Mouse (Mus musculus) MEL (cell line): ENCODE data around the gene Tmem256. TPM values are rescaled to one million over a fixed set of nuclear protein-coding genes. Genes with fewer than 3 reads are reported as not detected.

Experiments used
- DNase-seq: peaks from one replicate; pipeline ENCODE4 v3.0.0; 2011; ENCODE audit warnings: low read depth, low spot score
- H3K27ac ChIP-seq: 2 replicates; pipeline ENCODE4 v1.5.1; 2012; ENCODE audit warnings: low read depth, mild to moderate bottlenecking, control low read depth, low read length, moderate library complexity; ENCODE audit not compliant: control insufficient read depth
- H3K27me3 ChIP-seq, 2 experiments: fragments of 150-350 bp in 1 of 2; sonication (generic) in 1 of 2; 2 replicates each; pipeline ENCODE4 v1.6.1; 2012; ENCODE audit warnings: low read length in 2 of 2, mild to moderate bottlenecking in 2 of 2, improper control_type of control experiment in 1 of 2, moderate library complexity in 1 of 2; ENCODE audit not compliant: insufficient read depth in 2 of 2, control insufficient read depth in 1 of 2
- H3K36me3 ChIP-seq, 2 experiments: 2 replicates each; pipeline ENCODE4 v1.6.1; 2012 to 2014; ENCODE audit warnings: low read length in 2 of 2, improper control_type of control experiment in 1 of 2, inconsistent platforms in 1 of 2, mild to moderate bottlenecking in 1 of 2; ENCODE audit not compliant: insufficient read depth in 2 of 2, control insufficient read depth in 1 of 2
- H3K4me1 ChIP-seq, 2 experiments: fragments of 150-350 bp in 1 of 2; sonication (generic) in 1 of 2; 2 replicates each; pipeline ENCODE4 v1.6.1; 2012; ENCODE audit warnings: low read length in 2 of 2, improper control_type of control experiment in 1 of 2, mild to moderate bottlenecking in 1 of 2; ENCODE audit not compliant: insufficient read depth in 2 of 2, control insufficient read depth in 1 of 2
- H3K4me3 ChIP-seq, 2 experiments: fragments of 150-350 bp in 1 of 2; sonication (generic) in 1 of 2; 2 replicates each; pipeline ENCODE4 v1.5.1; 2012; ENCODE audit warnings: low read depth in 2 of 2, low read length in 2 of 2, mild to moderate bottlenecking in 2 of 2, moderate library complexity in 2 of 2, control low read depth in 1 of 2, improper control_type of control experiment in 1 of 2; ENCODE audit not compliant: control insufficient read depth in 1 of 2, insufficient read depth in 1 of 2
- H3K79me2 ChIP-seq: 2 replicates; pipeline ENCODE4 v1.6.1; 2012; ENCODE audit warnings: mild to moderate bottlenecking, low read length, moderate library complexity; ENCODE audit not compliant: control insufficient read depth, poor library complexity, insufficient read depth
- H3K9ac ChIP-seq: 2 replicates; pipeline ENCODE4 v1.6.1; 2012; ENCODE audit warnings: low read depth, mild to moderate bottlenecking, control low read depth, low read length, moderate library complexity; ENCODE audit not compliant: control insufficient read depth, poor library complexity, severe bottlenecking
- H3K9me3 ChIP-seq: fragments of 150-350 bp; sonication (generic); replicated peaks from 2 replicates; pipeline ENCODE4 v1.6.1; 2012; ENCODE audit warnings: mild to moderate bottlenecking, low read length, improper control_type of control experiment, moderate library complexity; ENCODE audit not compliant: insufficient read depth
- CHD2 ChIP-seq: IDR thresholded peaks from 2 replicates; pipeline ENCODE4 v1.6.1; 2011; ENCODE audit warnings: low read length, improper control_type of control experiment
- ELF1 ChIP-seq: IDR thresholded peaks from 2 replicates; pipeline ENCODE4 v1.6.1; 2014; ENCODE audit warnings: low read depth, mild to moderate bottlenecking, inconsistent platforms, low read length, improper control_type of control experiment, moderate library complexity
- EP300 ChIP-seq, 2 experiments: IDR thresholded peaks; 2 replicates each; pipeline ENCODE4 v1.6.1; 2011; ENCODE audit warnings: improper control_type of control experiment in 2 of 2, low read length in 2 of 2, low read depth in 1 of 2, mild to moderate bottlenecking in 1 of 2
- ETS1 ChIP-seq: IDR thresholded peaks from 2 replicates; pipeline ENCODE4 v1.6.1; 2012; ENCODE audit warnings: low read depth, mild to moderate bottlenecking, inconsistent platforms, low read length, improper control_type of control experiment, moderate library complexity
- JUND ChIP-seq: IDR thresholded peaks from 2 replicates; pipeline ENCODE4 v1.6.1; 2011; ENCODE audit warnings: low read depth, mild to moderate bottlenecking, improper control_type of control experiment, low read length
- MAFK ChIP-seq: IDR thresholded peaks from 2 replicates; pipeline ENCODE4 v1.6.1; 2011; ENCODE audit warnings: low read depth, mild to moderate bottlenecking, low read length, improper control_type of control experiment, borderline replicate concordance
- MAZ ChIP-seq: IDR thresholded peaks from 2 replicates; pipeline ENCODE4 v1.6.1; 2012; ENCODE audit warnings: low read depth, mild to moderate bottlenecking, inconsistent platforms, low read length, improper control_type of control experiment
- MXI1 ChIP-seq: IDR thresholded peaks from 2 replicates; pipeline ENCODE4 v1.6.1; 2011; ENCODE audit warnings: mild to moderate bottlenecking, low read depth, low read length, improper control_type of control experiment
- MYB ChIP-seq: IDR thresholded peaks from 2 replicates; pipeline ENCODE4 v1.6.1; 2011; ENCODE audit warnings: mild to moderate bottlenecking, low read depth, low read length, improper control_type of control experiment
- MYC ChIP-seq: IDR thresholded peaks from 2 replicates; pipeline ENCODE4 v1.6.1; 2011; ENCODE audit warnings: low read depth, mild to moderate bottlenecking, low read length, improper control_type of control experiment, moderate library complexity
- POLR2A ChIP-seq, 2 experiments: IDR thresholded peaks; 2 replicates each; pipeline ENCODE4 v1.6.1; 2011 to 2012; ENCODE audit warnings: low read length in 2 of 2, mild to moderate bottlenecking in 2 of 2, control low read depth in 1 of 2, improper control_type of control experiment in 1 of 2, low read depth in 1 of 2, moderate library complexity in 1 of 2; ENCODE audit not compliant: control insufficient read depth in 1 of 2, insufficient read depth in 1 of 2, poor library complexity in 1 of 2
- RAD21 ChIP-seq: IDR thresholded peaks from 2 replicates; pipeline ENCODE4 v1.6.1; 2011; ENCODE audit warnings: mild to moderate bottlenecking, low read depth, low read length, improper control_type of control experiment
- RCOR1 ChIP-seq: IDR thresholded peaks from 2 replicates; pipeline ENCODE4 v1.6.1; 2012; ENCODE audit warnings: low read depth, mild to moderate bottlenecking, inconsistent platforms, low read length, improper control_type of control experiment
- SIN3A ChIP-seq: IDR thresholded peaks from 2 replicates; pipeline ENCODE4 v1.6.1; 2012; ENCODE audit warnings: low read length, improper control_type of control experiment, inconsistent platforms
- TAL1 ChIP-seq: IDR thresholded peaks from 2 replicates; pipeline ENCODE4 v1.6.1; 2012; ENCODE audit warnings: mild to moderate bottlenecking, inconsistent platforms, low read length, moderate library complexity, mixed read lengths
- TBP ChIP-seq: IDR thresholded peaks from 2 replicates; pipeline ENCODE4 v1.8.0; 2011; ENCODE audit warnings: low read depth, low read length, improper control_type of control experiment
- TCF12 ChIP-seq: IDR thresholded peaks from 2 replicates; pipeline ENCODE4 v1.6.1; 2014; ENCODE audit warnings: low read depth, mild to moderate bottlenecking, inconsistent platforms, low read length, improper control_type of control experiment, moderate library complexity
- USF1 ChIP-seq: IDR thresholded peaks from 2 replicates; pipeline ENCODE4 v1.6.1; 2014; ENCODE audit warnings: low read depth, mild to moderate bottlenecking, inconsistent platforms, low read length, improper control_type of control experiment, moderate library complexity
- ZNF384 ChIP-seq: IDR thresholded peaks from 2 replicates; pipeline ENCODE4 v1.6.1; 2012; ENCODE audit warnings: low read depth, mild to moderate bottlenecking, inconsistent platforms, low read length, improper control_type of control experiment
- polyA plus RNA-seq, 2 experiments: library from polyadenylated mRNA; stranded (reverse) in 1 of 2; unstranded in 1 of 2; fragments of >175 nt in 1 of 2; fragments of >200 nt in 1 of 2; gene quantifications; 2 replicates each; pipeline versions ENCODE4 v1.2.1 to v1.2.4; 2012; ENCODE audit warnings: low replicate concordance in 2 of 2, low read depth in 1 of 2; ENCODE audit not compliant: insufficient read length in 2 of 2, insufficient read depth in 1 of 2, missing spikeins in 1 of 2
- total RNA-seq: library from RNA; depleted of rRNA; stranded (reverse); fragments of 300-350 nt; gene quantifications from 2 replicates; pipeline ENCODE4 v1.2.3, GENCODE M21; 2012

The Tmem256 gene
- total and polyA plus RNA-seq, 3 experiments, result 181 to 190 TPM; not detected in 1

GRCm38 (mm10) chr11:69797924-69798323 lies 40.4 kb upstream of the Tmem256 start:
- no peak for DNase-seq
- H3K4me1 ChIP-seq, result peaks cover 8 to 14% of the 10 kb centered on the region in 2 experiments

DNA sequence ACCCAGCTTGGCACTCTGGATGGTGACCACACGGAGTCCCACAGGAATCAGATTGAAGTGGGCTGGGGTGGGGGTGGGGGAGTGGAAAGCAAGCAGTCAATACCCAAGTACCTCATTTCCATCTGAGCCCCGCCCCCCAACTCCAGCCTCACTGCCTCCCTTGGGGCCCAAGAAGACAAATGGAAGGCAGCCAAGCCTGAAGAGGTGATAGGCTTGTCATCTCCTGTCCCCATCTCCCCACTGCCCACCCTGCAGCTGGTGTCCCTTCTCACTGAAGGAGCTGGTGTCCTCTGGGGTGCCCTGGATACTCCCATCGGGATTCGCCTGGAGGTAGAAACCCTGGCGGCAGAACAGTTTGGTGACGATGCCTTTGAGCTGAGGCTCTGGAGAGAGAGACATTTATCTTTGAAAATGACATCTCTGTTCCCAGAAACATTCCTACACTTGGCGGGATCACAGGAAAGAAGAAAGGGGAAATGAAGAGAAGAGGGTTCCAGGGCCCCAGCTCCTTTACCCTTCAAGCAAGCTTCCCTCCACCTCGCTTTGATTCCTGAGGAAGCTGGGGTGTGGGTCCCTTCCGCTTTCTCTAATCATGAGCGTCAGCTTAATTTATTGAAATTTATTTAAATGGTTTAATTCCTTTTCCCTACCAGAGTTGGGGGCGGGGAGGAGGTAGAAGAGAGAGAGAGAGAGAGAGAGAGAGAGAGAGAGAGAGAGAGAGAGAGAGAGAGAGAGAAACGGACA lies 38.7 kb upstream of the Tmem256 start:
- Histone ChIP-seq H3K9me3 (no peaks in the 10 kb centered on the region), H3K9ac (peak overlapping the region; percentile 77), H3K4me1 (peaks cover 8 to 20% of the 10 kb centered on the region in 2 experiments)
- TF ChIP-seq RAD21 (no peak), TBP (0 out of 2 replicates have a peak, but pooled peaks have one; percentile 24), ELF1 (peak; percentile 66), MYC (no peak), EP300 (IDR thresholded peaks at IDR 0.05; ENCODE audit: low read depth in 1 of 2, low read length in 2 of 2) (peak; percentile 44; a peak in 3 of 4 replicates), JUND (0 out of 2 replicates have a peak, but pooled peaks have one; percentile 83), MAFK (no peak), MAZ (peak; percentile 61; the same call in 1 of the 2 replicates), RCOR1 (no peak), TAL1 (no peak), ETS1 (peak; percentile 57; the same call in 1 of the 2 replicates), SIN3A (peak; percentile 15; the same call in 1 of the 2 replicates), TCF12 (peak; percentile 62), MXI1 (0 out of 2 replicates have a peak, but pooled peaks have one; percentile 50), CHD2 (peak; percentile 51), MYB (no peak), ZNF384 (no peak)
- TF ChIP-seq, all 39 proteins: peak for 10
- H3K27me3 ChIP-seq, result no peaks in the 10 kb centered on the region
- H3K79me2 ChIP-seq, result peaks cover 8% of the 10 kb centered on the region; the same call in 1 of the 2 replicates
- peak overlapping the region; percentile 74 for H3K27ac ChIP-seq
- H3K36me3 ChIP-seq, result peaks cover 0 to 11% of the 10 kb centered on the region in 2 experiments; a peak in 2 of 4 replicates
- H3K4me3 ChIP-seq, result peak overlapping the region; percentile 58 to 89
- peak; percentile 92 for DNase-seq

More at GRCm38 (mm10) chr11:69797924-69798323, 40.4 kb upstream of the Tmem256 start:
- no peak for TF ChIP-seq POLR2A (IDR thresholded peaks at IDR 0.05; ENCODE audit: control insufficient read depth in 1 of 2, insufficient read depth in 1 of 2, low read depth in 1 of 2, low read length in 2 of 2, poor library complexity in 1 of 2)
- no peak for TF ChIP-seq USF1
- Histone ChIP-seq H3K9ac (no peak overlapping the region), H3K27ac (no peak overlapping the region), H3K9me3 (no peaks in the 10 kb centered on the region), H3K4me3 (no peak overlapping the region), H3K36me3 (peaks cover 0 to 11% of the 10 kb centered on the region in 2 experiments; a peak in 2 of 4 replicates), H3K79me2 (peaks cover 3% of the 10 kb centered on the region; the same call in 1 of the 2 replicates), H3K27me3 (no peaks in the 10 kb centered on the region)
